Comparison of ENCODE assay signal across 19 mouse cellular contexts in the genomic region with DNA sequence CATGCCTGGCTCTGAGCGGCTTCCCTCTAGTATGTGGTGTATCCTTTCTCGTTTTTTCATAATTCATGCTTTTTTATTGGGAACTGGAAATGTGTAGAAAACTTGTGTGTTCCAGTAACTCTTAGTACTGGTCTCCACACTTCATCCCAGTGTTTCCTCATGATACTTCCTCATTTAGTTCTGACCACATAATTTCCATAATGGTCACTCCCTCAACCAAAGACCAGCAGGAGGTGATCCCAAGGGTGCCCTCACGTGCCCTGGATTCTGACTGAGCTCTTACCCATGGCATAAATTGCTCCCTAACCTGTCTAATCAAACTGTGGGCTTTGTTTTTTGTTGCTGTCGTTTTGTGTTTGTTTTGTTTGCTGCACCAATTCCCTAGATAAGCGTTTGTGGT. TPM values are rescaled to one million over a fixed set of nuclear protein-coding genes. Genes with fewer than 3 reads are reported as not detected.
DNase-seq lines count a peak whose midpoint lies in the region; ATAC-seq lines count a peak whose summit lies in the region.
"Had no signal": no experiment of that assay in that cellular context is flagged by ENCODE, and none has a peak within 500 bp of the region (broad histone marks: within the 10 kb centered on the region; RNA-seq: fewer than 3 reads in every experiment).

No protein-coding gene starts in this region.

- no peak overlapping the region for H3K4me2 ChIP-seq in forebrain, embryonic 15.5 days (replicated peaks)
- H3K4me2 ChIP-seq: embryonic facial prominence, embryonic 12.5 days; forebrain, embryonic 13.5 days had no signal

- no peak for DNase-seq in lung, postnatal 25 days (ENCODE audit: low spot score)
- no peak for DNase-seq in MN1 (ENCODE audit: low spot score)
- DNase-seq: adrenal gland, adult 2 months; adrenal gland, postnatal 10 days; adrenal gland, postnatal 25 days; cerebellum, adult 11 months; cerebellum, adult 18-20 months; cerebellum, adult 8-10 months; cerebellum, adult 9-11 months; cerebellum, postnatal 14 days; cerebellum, postnatal 36 days had no signal

- ATAC-seq in common myeloid progenitor, adult 5-6 weeks (replicated peaks; ENCODE audit: low read depth, poor library complexity, severe bottlenecking), result peak; percentile 68
- ATAC-seq in megakaryocyte, adult 5-6 weeks (ENCODE audit: poor library complexity, severe bottlenecking), result peak; percentile 68
- ATAC-seq in forebrain, embryonic 15.5 days (replicated peaks), result no peak
- ATAC-seq: forebrain, embryonic 13.5 days; forebrain, embryonic 16.5 days had no signal

- no peak overlapping the region for H3K9ac ChIP-seq in forebrain, embryonic 15.5 days (replicated peaks)
- H3K9ac ChIP-seq: embryonic facial prominence, embryonic 12.5 days; forebrain, embryonic 13.5 days had no signal

- H3K4me3 ChIP-seq in forebrain, embryonic 15.5 days, result no peak overlapping the region
- H3K4me3 ChIP-seq: embryonic facial prominence, embryonic 10.5 days; embryonic facial prominence, embryonic 12.5 days; forebrain, embryonic 13.5 days had no signal

- no peaks in the 10 kb centered on the region for H3K27me3 ChIP-seq in forebrain, embryonic 15.5 days

- WGBS in forebrain, embryonic 15.5 days, result 72% methylated on average over 5 of the region's 5 CpGs

- no peak overlapping the region for H3K27ac ChIP-seq in forebrain, embryonic 15.5 days (replicated peaks)
- H3K27ac ChIP-seq: embryonic facial prominence, embryonic 10.5 days; embryonic facial prominence, embryonic 12.5 days; forebrain, embryonic 13.5 days had no signal

- H3K4me1 ChIP-seq in forebrain, embryonic 15.5 days, result no peaks in the 10 kb centered on the region
- H3K4me1 ChIP-seq: embryonic facial prominence, embryonic 10.5 days; embryonic facial prominence, embryonic 12.5 days; forebrain, embryonic 13.5 days had no signal

- H3K9me3 ChIP-seq in forebrain, embryonic 15.5 days, result no peaks in the 10 kb centered on the region
- H3K9me3 ChIP-seq: embryonic facial prominence, embryonic 10.5 days; embryonic facial prominence, embryonic 12.5 days; forebrain, embryonic 13.5 days; G1E had no signal

- H3K36me3 ChIP-seq in forebrain, embryonic 15.5 days, result no peaks in the 10 kb centered on the region
- H3K36me3 ChIP-seq: embryonic facial prominence, embryonic 10.5 days; embryonic facial prominence, embryonic 12.5 days; G1E had no signal

RNA-seq across cellular contexts. Expression of gene Nhsl2, which starts 58.1 kb away (rescaled TPM):
- total RNA-seq in common myeloid progenitor, adult 5-6 weeks (2017), result 2.8 and 5.3 TPM in 2 replicates
- 66.4 and 93.9 TPM in 2 replicates for total RNA-seq in megakaryocyte, adult 5-6 weeks (2015)
- total RNA-seq in megakaryocyte, adult 5-6 weeks (2017), result 30.7 and 41.8 TPM in 2 replicates
- polyA plus RNA-seq in forebrain, embryonic 15.5 days (2015; fragmentation: Nextera tagmentation; extraction: Ambion mirVana), result 4.5 and 5.1 TPM in 2 replicates
